Mouse (Mus musculus) G1E (cell line): ENCODE measurements at regions not wholly inside any gene's neighbourhood (a gene's known extent, or its start where the extent isn't known, plus 50 kb on each side); places are given as distances from the start of the nearest gene placed in this dataset.

Experiments
- CTCF ChIP-seq: IDR thresholded peaks from 2 replicates; pipeline ENCODE4 v1.5.1; 2012; ENCODE audit warnings: low read depth, low read length, inconsistent platforms, mixed read lengths
- GATA1 ChIP-seq: IDR thresholded peaks from 2 replicates; pipeline ENCODE4 v1.6.1; 2012; ENCODE audit warnings: borderline replicate concordance, low read length, inconsistent platforms, mixed read lengths
- GATA2 ChIP-seq: IDR thresholded peaks from 2 replicates; pipeline ENCODE4 v1.6.1; 2012; ENCODE audit warnings: low read depth, low read length, inconsistent platforms, borderline replicate concordance
- POLR2AphosphoS5 ChIP-seq: IDR thresholded peaks from 2 replicates; pipeline ENCODE4 v1.6.1; 2012; ENCODE audit warnings: low read depth, low read length, inconsistent platforms; ENCODE audit not compliant: insufficient replicate concordance
- TAL1 ChIP-seq: conservative IDR thresholded peaks from 2 replicates; pipeline ENCODE4 v1.6.1; 2012; ENCODE audit warnings: low read depth, low read length, inconsistent platforms, mixed read lengths

GRCm38 (mm10) chr9:94378835-94379234 lies 159.0 kb downstream of the 1190002N15Rik start:
- TF ChIP-seq CTCF: no peak
- no peak for TF ChIP-seq GATA1
- no peak for TF ChIP-seq TAL1
- no peak for TF ChIP-seq GATA2
- TF ChIP-seq POLR2AphosphoS5: no peak
